Mouse (Mus musculus) liver, embryonic 13.5 days (tissue): Measurements from ENCODE around the gene Lbx2. TPM values are rescaled to one million over a fixed set of nuclear protein-coding genes. Genes with fewer than 3 reads are reported as not detected.

Experiments
- microRNA counts: library from miRNA; unstranded; fragments of <30 nt; microRNA quantifications from one replicate; lab custom pipeline; 2016
- microRNA-seq: library from miRNA; unstranded; fragments of <30 nt; microRNA quantifications from one replicate; pipeline ENCODE4, GENCODE M21; 2016
- polyA plus RNA-seq: library from polyadenylated mRNA; unstranded; fragments of >200 nt; fragmentation: Nextera tagmentation; extraction: Ambion mirVana; gene quantifications from 2 replicates; pipeline ENCODE4 v1.2.1, GENCODE M21; 2015

Gene Lbx2
- polyA plus RNA-seq, 1 experiment from 2014 or later: 0.24 TPM

MicroRNAs within 50 kb of the gene (microRNA counts, 519-probe panel; counts per million panel counts)
- 114 counts per million for microRNA mmu-miR-3470a+mmu-miR-3470b (lab: Ali Mortazavi, UCI)

Small RNAs within 50 kb of the gene (microRNA-seq; reads per million reads assigned to microRNA genes)
- not detected for gene Mir3470a
- not detected for gene Mir7040

Other genes starting within 250 kb of the Lbx2 start
- gene Sema4f, start 146.6 kb upstream of the Lbx2 start, polyA plus RNA-seq: 0.05 TPM in 1 of 2 replicates, not detected in the other
- gene M1ap, start 139.5 kb upstream of the Lbx2 start, polyA plus RNA-seq: 10.3 and 15.7 TPM in 2 replicates
- gene Dok1, start 52.9 kb upstream of the Lbx2 start, polyA plus RNA-seq: 20.1 and 20.2 TPM in 2 replicates
- gene Loxl3, start 52.2 kb upstream of the Lbx2 start, polyA plus RNA-seq: 2.1 and 2.2 TPM in 2 replicates
- 186 and 197 TPM in 2 replicates for gene Aup1, start 31.8 kb upstream of the Lbx2 start, polyA plus RNA-seq
- gene Htra2, start 31.1 kb upstream of the Lbx2 start, polyA plus RNA-seq: 131 and 132 TPM in 2 replicates
- gene Dqx1, start 28.5 kb upstream of the Lbx2 start, polyA plus RNA-seq: 5.3 and 5.6 TPM in 2 replicates
- gene Tlx2, start 16.1 kb upstream of the Lbx2 start, polyA plus RNA-seq: 0.14 TPM in 1 of 2 replicates, not detected in the other
- 19.3 and 21.2 TPM in 2 replicates for gene Pcgf1, start 8.5 kb upstream of the Lbx2 start, polyA plus RNA-seq
- 0.94 and 1.1 TPM in 2 replicates for gene Ccdc142, start 15.2 kb downstream of the Lbx2 start, polyA plus RNA-seq
- gene Gm42688, start 15.2 kb downstream of the Lbx2 start, polyA plus RNA-seq: 1.1 and 1.3 TPM in 2 replicates
- gene Mrpl53, start 22.7 kb downstream of the Lbx2 start, polyA plus RNA-seq: 94.5 and 99.8 TPM in 2 replicates
- 44.9 and 46.7 TPM in 2 replicates for gene Mogs, start 29.1 kb downstream of the Lbx2 start, polyA plus RNA-seq
- gene Wbp1, start 35.2 kb downstream of the Lbx2 start, polyA plus RNA-seq: 30.4 and 32.3 TPM in 2 replicates
- 6.3 and 7.2 TPM in 2 replicates for gene Ino80b, start 39.1 kb downstream of the Lbx2 start, polyA plus RNA-seq
- 10.1 and 11.7 TPM in 2 replicates for gene Rtkn, start 49.1 kb downstream of the Lbx2 start, polyA plus RNA-seq
- 0.60 and 0.67 TPM in 2 replicates for gene Wdr54, start 70.0 kb downstream of the Lbx2 start, polyA plus RNA-seq
- gene 1700003E16Rik, start 70.0 kb downstream of the Lbx2 start, polyA plus RNA-seq: 0.15 and 0.20 TPM in 2 replicates
- gene Dctn1, start 79.6 kb downstream of the Lbx2 start, polyA plus RNA-seq: 28.0 and 30.7 TPM in 2 replicates
- 0.86 and 0.89 TPM in 2 replicates for gene Slc4a5, start 133.5 kb downstream of the Lbx2 start, polyA plus RNA-seq
- gene Mthfd2, start 239.5 kb downstream of the Lbx2 start, polyA plus RNA-seq: 90.3 and 106 TPM in 2 replicates
- gene Mob1a, start 239.6 kb downstream of the Lbx2 start, polyA plus RNA-seq: 36.9 and 46.5 TPM in 2 replicates